Mouse (Mus musculus) thymus, adult 2 months (tissue): Measurements from ENCODE around the gene Tle4.

Source experiments
- CTCF ChIP-seq: fragments of 200-500 bp; IDR thresholded peaks from 2 replicates; pipeline ENCODE4 v1.5.1; 2012; ENCODE audit warnings: mild to moderate bottlenecking, control low read depth, low read length, moderate library complexity, borderline replicate concordance; ENCODE audit not compliant: control insufficient read depth, poor library complexity, insufficient read depth; ENCODE audit errors: extremely low read depth
- POLR2A ChIP-seq: fragments of 200-500 bp; IDR thresholded peaks from 2 replicates; pipeline ENCODE4 v1.6.1; 2012; ENCODE audit warnings: mild to moderate bottlenecking, low read length, control low read depth, moderate library complexity; ENCODE audit not compliant: control insufficient read depth, poor library complexity, insufficient read depth; ENCODE audit errors: extremely low read depth

DNA sequence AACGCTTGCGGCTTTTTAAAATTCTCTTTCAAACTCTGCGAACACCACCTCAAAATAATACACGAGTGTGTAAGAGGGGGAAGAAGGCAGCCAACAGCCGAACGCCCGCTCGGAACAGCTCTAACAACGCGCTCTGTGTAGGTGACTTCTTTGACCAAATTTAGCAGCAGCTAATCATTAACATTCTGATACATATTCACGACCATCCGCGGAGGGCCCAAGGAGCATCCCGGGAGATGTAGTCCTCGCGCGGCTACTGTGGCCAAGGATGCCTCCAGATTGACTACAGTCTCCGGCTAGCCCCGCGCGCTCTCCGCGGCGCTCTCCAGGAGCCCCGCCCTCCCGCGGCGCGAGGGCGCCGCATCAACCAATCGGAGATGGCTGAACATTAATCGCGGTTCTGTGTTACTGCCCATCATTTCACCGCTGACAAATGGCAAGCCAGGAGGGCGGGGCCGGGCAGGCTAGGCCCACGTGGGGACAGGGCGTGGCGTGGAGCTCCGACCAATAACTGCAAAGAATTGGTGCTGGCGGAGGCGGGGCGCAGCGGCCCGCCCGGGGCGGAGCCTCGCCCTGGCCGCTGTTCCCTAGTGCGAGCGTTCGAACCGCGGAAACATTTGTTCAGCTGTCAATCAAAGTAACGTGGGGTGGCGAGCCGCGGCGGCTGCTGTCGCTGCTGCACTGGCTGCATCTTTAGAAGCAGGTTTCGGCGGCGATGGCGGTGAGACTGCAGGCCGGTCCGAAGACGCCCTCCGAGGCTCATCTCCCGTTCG lies at the start of gene Tle4:
- TF ChIP-seq POLR2A (no peak; the same call in 1 of the 2 replicates), CTCF (peak; percentile 66)
